Mouse (Mus musculus): ENCODE measurements around the gene Fam3b. TPM values are rescaled to one million over a fixed set of nuclear protein-coding genes. Genes with fewer than 3 reads are reported as not detected.

Gene Fam3b
- total RNA-seq (2018; cell fraction: chromatin; rRNA removed), result 1 to 10 TPM in 10 of 26 experiments, not detected in 16; 1.6 to 3.4 (median 2.7) TPM
- 1 to 10 TPM in 13 of 26 experiments, under 1 TPM in 1, not detected in 12; 0.10 to 4.6 (median 2.7) TPM for total RNA-seq (2018; cell fraction: cytosol; rRNA removed)
- total RNA-seq (2018; cell fraction: nucleus; rRNA removed), result 1 to 10 TPM in 14 of 26 experiments, not detected in 12; 1.0 to 4.9 (median 2.6) TPM
- not detected in 3 replicates for polyA plus RNA-seq (2018)

- Histone ChIP-seq H3K79me2 (ENCODE audit: inconsistent target) (no peaks in the 10 kb centered on the region), H3K4me3 (ENCODE audit: inconsistent target) (no peak within 1 kb of the TSS), H3K27ac (no peak within 1 kb of the TSS), H3K36me3 (ENCODE audit: inconsistent target) (no peaks in the 10 kb centered on the region)
- WGBS (ENCODE audit: missing documents), result 66% methylated on average over 4 of the region's 4 CpGs
Observed at GRCm38 (mm10) chr16:97514099-97514940, at the start of gene Fam3b. Gene Fam3b, minus strand, starts transcription at chr16:97514816.

DNA sequence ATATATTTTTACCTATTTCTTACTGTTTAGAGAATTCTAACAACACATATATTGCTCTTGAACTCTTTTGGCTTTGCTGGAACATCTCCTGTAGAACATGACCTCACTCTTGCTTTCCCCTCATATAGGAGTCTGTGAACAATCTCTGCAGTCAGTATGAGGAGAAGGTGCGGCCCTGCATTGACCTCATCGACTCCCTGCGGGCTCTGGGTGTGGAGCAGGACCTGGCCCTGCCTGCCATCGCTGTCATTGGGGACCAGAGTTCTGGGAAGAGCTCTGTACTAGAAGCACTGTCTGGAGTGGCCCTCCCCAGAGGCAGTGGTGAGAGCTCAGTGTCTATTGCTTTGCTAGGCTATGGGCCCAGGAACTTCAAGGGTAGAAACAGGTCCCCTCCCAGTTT, 29.7 kb upstream of the Fam3b start:
- Histone ChIP-seq H3K79me2 (ENCODE audit: inconsistent target) (peaks cover 66% of the 10 kb centered on the region), H3K27ac (no peak overlapping the region), H3K36me3 (ENCODE audit: inconsistent target) (peaks cover 94% of the 10 kb centered on the region), H3K4me3 (ENCODE audit: inconsistent target) (no peak overlapping the region)
- WGBS (ENCODE audit: missing documents), result 91% methylated on average over 4 of the region's 4 CpGs

DNA sequence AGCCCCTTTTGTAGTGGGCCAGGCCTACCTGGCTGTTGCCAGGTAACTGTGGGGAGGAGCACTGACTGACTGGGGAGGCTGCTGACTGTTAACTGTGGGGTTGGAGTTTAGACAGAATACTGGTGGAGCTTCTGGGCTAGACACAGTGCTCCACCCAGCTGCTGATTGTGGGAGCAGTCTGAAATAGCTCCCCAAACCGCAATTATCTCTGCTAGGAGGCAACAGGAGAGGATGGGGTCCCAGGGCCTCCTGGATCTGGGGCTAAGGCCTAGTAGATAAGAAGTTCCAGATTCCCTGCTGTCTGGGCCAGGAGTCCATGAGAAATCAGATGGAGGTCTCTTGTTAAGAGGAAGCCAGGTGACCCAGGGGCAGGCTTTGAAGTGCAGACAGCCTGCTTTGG, 22.2 kb upstream of the Fam3b start:
- H3K36me3 ChIP-seq (ENCODE audit: inconsistent target), result peaks cover 37% of the 10 kb centered on the region
- H3K79me2 ChIP-seq (ENCODE audit: inconsistent target), result peaks cover 60% of the 10 kb centered on the region
- H3K27ac ChIP-seq, result peak overlapping the region; percentile 96
- H3K4me3 ChIP-seq (ENCODE audit: inconsistent target), result peak overlapping the region; percentile 67
- 38% methylated on average over 1 of the region's 1 CpGs for WGBS (ENCODE audit: missing documents)

DNA sequence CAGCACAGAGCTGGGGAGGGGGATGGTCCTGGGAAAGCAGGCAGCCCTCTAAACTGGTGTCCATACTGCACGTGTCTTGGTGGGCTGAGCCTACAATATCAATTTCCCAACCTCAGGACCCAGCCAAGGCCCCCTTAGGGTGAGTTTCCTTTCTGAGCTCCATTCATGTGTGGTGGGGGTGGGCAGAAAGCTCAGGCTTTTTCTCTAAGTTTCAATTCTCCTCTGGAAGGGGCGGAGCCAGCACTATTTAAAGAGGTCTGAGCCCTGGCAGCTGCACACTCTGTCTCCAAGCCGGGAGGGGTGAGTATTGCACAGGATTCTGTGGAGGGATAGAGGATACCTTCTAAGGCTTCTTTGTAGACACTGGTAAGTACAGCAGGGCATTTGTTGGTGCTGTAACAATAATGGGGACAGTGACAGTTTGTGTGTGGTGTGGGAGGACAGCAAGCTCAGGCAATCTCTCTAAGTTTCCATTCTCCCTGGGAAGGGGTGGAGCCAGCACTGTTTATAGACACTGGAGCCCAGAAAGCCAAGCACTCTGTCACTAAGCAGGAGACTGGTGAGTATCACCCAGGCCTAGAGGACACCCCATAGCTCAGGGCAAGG, 21.3 kb upstream of the Fam3b start:
- Histone ChIP-seq H3K36me3 (ENCODE audit: inconsistent target) (peaks cover 28% of the 10 kb centered on the region; the same call in 1 of the 2 replicates), H3K4me3 (ENCODE audit: inconsistent target) (peak overlapping the region; percentile 67), H3K27ac (peak overlapping the region; percentile 96), H3K79me2 (ENCODE audit: inconsistent target) (peaks cover 51% of the 10 kb centered on the region)
- WGBS (ENCODE audit: missing documents), result 0% methylated on average over 3 of the region's 3 CpGs

DNA sequence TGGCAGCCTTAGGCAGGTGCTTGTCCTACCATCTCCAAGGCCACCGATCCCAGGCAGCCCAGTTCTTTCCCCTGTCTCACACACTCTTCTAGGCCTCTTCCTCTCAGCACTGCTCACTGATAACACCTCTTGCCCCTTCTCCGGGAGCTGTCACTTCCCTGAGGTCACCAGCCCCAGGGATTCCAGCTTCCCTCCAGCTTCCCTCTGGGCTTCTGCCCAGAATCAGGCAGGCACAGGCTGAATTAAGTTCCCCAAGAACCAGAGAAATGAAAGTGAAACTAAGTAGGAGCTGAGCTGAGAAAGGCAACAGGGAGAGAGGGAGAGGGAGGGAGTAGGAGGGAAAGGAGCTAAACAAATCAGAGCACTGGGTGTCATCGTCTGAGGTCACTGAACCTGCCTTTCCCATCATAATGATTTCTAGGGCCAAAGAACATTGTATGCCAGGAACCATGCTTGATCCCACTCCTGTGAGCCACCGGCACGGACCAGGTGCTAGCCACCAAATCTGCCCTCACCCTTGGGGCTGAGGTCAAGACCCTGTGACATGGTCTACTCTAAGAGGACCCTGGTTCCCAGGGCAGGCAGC, 20.4 kb upstream of the Fam3b start:
- Histone ChIP-seq H3K79me2 (ENCODE audit: inconsistent target) (peaks cover 42% of the 10 kb centered on the region), H3K36me3 (ENCODE audit: inconsistent target) (peaks cover 19% of the 10 kb centered on the region; the same call in 1 of the 2 replicates), H3K4me3 (ENCODE audit: inconsistent target) (peak overlapping the region; percentile 67), H3K27ac (peak overlapping the region; percentile 96)
- WGBS (ENCODE audit: missing documents), result 22% methylated on average over 5 of the region's 5 CpGs

- Histone ChIP-seq H3K4me3 (ENCODE audit: inconsistent target) (peak overlapping the region; percentile 67), H3K36me3 (ENCODE audit: inconsistent target) (peaks cover 14% of the 10 kb centered on the region; the same call in 1 of the 2 replicates), H3K79me2 (ENCODE audit: inconsistent target) (peaks cover 36% of the 10 kb centered on the region), H3K27ac (peak overlapping the region; percentile 96)
- 13% methylated on average over 1 of the region's 1 CpGs for WGBS (ENCODE audit: missing documents)
Observed at GRCm38 (mm10) chr16:97534448-97534847, 19.8 kb upstream of the Fam3b start.

DNA sequence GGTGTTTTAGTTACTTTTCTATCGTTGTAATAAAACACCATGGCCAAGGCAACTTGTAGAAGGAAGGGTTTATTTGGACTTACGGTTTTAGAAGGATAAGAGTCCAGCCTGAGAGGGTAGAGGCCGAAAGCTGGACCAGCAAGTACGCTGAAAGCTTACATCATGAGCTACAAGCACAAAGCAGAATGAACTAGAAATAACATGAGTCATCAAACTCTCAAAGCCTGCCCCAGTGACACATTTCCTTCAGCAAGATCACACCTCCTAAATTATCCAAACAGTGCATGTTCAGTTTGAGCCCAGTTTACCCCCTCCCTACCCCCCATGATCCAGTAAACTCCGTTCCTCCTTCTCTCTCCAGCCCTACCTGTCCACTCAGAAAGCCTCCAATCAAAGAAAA, 19.1 kb upstream of the Fam3b start:
- 90% methylated on average over 5 of the region's 5 CpGs for WGBS (ENCODE audit: missing documents)

DNA sequence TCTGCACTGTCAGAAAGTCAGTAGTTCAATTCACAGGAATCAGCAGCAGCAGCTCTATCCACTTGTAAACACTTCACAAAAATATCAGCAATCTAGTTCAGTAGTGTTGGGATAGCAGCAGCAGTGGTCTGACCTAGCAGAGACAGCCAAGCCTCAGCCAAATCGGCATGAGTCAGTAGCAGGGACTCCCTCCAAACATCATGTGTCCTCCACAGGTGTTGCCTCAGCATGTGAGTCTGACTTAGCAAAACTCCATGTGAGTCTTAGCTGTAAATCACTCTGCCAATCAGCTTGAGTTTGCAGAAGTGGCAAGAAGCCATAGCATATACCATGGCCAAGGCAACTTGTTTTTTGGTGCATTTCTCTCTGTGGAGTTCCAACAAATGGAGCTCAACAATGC, 18.5 kb upstream of the Fam3b start:
- Histone ChIP-seq H3K79me2 (ENCODE audit: inconsistent target) (peaks cover 23% of the 10 kb centered on the region), H3K36me3 (ENCODE audit: inconsistent target) (peaks cover under 1% of the 10 kb centered on the region; the same call in 1 of the 2 replicates), H3K27ac (no peak overlapping the region), H3K4me3 (ENCODE audit: inconsistent target) (no peak overlapping the region)
- WGBS (ENCODE audit: missing documents), result 38% methylated on average over 1 of the region's 1 CpGs

More for the DNA sequence above, 19.1 kb upstream of the Fam3b start:
- Histone ChIP-seq H3K36me3 (ENCODE audit: inconsistent target) (peaks cover 7% of the 10 kb centered on the region; the same call in 1 of the 2 replicates), H3K4me3 (ENCODE audit: inconsistent target) (no peak overlapping the region), H3K27ac (peak overlapping the region; percentile 96; the same call in 1 of the 2 replicates), H3K79me2 (ENCODE audit: inconsistent target) (peaks cover 29% of the 10 kb centered on the region)

GRCm38 (mm10) chr16:97529241-97529640, 14.6 kb upstream of the Fam3b start:
- H3K79me2 ChIP-seq (ENCODE audit: inconsistent target), result no peaks in the 10 kb centered on the region
- no peak overlapping the region for H3K27ac ChIP-seq
- WGBS (ENCODE audit: missing documents), result 93% methylated on average over 2 of the region's 2 CpGs
- H3K4me3 ChIP-seq (ENCODE audit: inconsistent target), result no peak overlapping the region
- H3K36me3 ChIP-seq (ENCODE audit: inconsistent target), result no peaks in the 10 kb centered on the region

GRCm38 (mm10) chr16:97523024-97523423, 8.4 kb upstream of the Fam3b start:
- no peak overlapping the region for H3K27ac ChIP-seq
- H3K79me2 ChIP-seq (ENCODE audit: inconsistent target), result no peaks in the 10 kb centered on the region
- no peak overlapping the region for H3K4me3 ChIP-seq (ENCODE audit: inconsistent target)
- 19% methylated on average over 1 of the region's 1 CpGs for WGBS (ENCODE audit: missing documents)
- no peaks in the 10 kb centered on the region for H3K36me3 ChIP-seq (ENCODE audit: inconsistent target)

GRCm38 (mm10) chr16:97521983-97522382, 7.4 kb upstream of the Fam3b start:
- 92% methylated on average over 6 of the region's 6 CpGs for WGBS (ENCODE audit: missing documents)
- Histone ChIP-seq H3K36me3 (ENCODE audit: inconsistent target) (no peaks in the 10 kb centered on the region), H3K27ac (no peak overlapping the region), H3K79me2 (ENCODE audit: inconsistent target) (no peaks in the 10 kb centered on the region), H3K4me3 (ENCODE audit: inconsistent target) (no peak overlapping the region)

DNA sequence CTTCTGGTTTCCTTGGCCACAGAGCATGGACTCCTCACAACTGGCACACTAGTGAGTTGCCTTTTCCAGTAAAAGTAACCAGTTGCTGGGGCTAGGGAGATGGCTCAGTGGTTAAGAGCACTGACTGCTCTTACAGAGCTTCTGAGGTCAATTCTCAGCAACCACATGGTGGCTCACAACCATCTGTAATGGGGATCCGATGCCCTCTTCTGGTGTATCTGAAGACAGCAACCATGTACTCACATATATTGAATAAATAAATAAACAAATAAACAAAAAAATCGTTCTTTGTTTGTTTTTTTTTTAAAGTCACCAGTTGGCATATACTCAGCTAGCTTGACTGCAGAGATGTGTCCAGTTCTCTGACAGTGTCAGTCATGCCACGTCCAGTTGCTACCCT, 1.7 kb upstream of the Fam3b start:
- 100% methylated on average over 3 of the region's 3 CpGs for WGBS (ENCODE audit: missing documents)
- no peaks in the 10 kb centered on the region for H3K36me3 ChIP-seq (ENCODE audit: inconsistent target)
- H3K79me2 ChIP-seq (ENCODE audit: inconsistent target), result no peaks in the 10 kb centered on the region
- no peak overlapping the region for H3K4me3 ChIP-seq (ENCODE audit: inconsistent target)
- H3K27ac ChIP-seq, result no peak overlapping the region

DNA sequence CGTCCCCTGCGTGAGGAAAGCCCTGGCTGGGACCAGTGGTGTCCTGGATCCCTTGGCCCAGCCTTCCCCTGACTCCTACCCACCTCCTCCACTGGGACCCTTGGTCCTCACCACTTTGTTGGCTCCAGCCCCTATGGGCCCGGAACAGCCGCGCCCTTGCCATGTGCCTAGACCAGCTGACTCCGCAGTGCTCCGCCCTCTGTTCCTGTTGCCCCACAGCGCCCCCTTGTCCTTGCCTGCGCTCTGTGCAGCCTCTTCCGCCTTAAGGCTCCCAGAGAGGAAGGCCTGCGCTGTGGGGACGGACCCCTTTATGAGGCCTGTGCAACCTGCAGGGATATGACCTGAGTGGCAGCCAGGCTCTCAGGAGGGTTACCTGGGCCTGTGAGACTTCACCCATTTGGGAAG, 2.3 kb downstream of the Fam3b start:
- Histone ChIP-seq H3K27ac (no peak overlapping the region), H3K4me3 (ENCODE audit: inconsistent target) (no peak overlapping the region), H3K79me2 (ENCODE audit: inconsistent target) (no peaks in the 10 kb centered on the region), H3K36me3 (ENCODE audit: inconsistent target) (no peaks in the 10 kb centered on the region)
- 93% methylated on average over 12 of the region's 12 CpGs for WGBS (ENCODE audit: missing documents)

GRCm38 (mm10) chr16:97511495-97511894, 3.1 kb downstream of the Fam3b start:
- H3K4me3 ChIP-seq (ENCODE audit: inconsistent target), result no peak overlapping the region
- no peaks in the 10 kb centered on the region for H3K79me2 ChIP-seq (ENCODE audit: inconsistent target)
- no peaks in the 10 kb centered on the region for H3K36me3 ChIP-seq (ENCODE audit: inconsistent target)
- H3K27ac ChIP-seq, result no peak overlapping the region

All from macrophage (primary cell).